Mouse (Mus musculus) C2C12 (cell line): ENCODE data around the gene Gm17359. TPM values are rescaled to one million over a fixed set of nuclear protein-coding genes. Genes with fewer than 3 reads are reported as not detected.

Experiments
- H3K27me3 ChIP-seq: one replicate; pipeline ENCODE4 v1.6.1; 2011; ENCODE audit not compliant: control insufficient read depth, insufficient read depth, insufficient read length
- H3K36me3 ChIP-seq: one replicate; pipeline ENCODE4 v1.6.1; 2011; ENCODE audit not compliant: control insufficient read depth, insufficient read depth
- H3K4me3 ChIP-seq: one replicate; pipeline ENCODE4 v1.5.1; 2011; ENCODE audit warnings: mild to moderate bottlenecking, control low read depth; ENCODE audit not compliant: poor library complexity, insufficient read depth, severe bottlenecking
- H3K79me2 ChIP-seq: one replicate; pipeline ENCODE4 v1.6.1; 2011; ENCODE audit not compliant: control insufficient read depth, insufficient read depth
- H3K79me3 ChIP-seq: one replicate; pipeline ENCODE4 v1.6.1; 2011; ENCODE audit warnings: low read depth, control low read depth
- H3ac ChIP-seq: one replicate; pipeline ENCODE3; 2011; ENCODE audit warnings: low read depth; ENCODE audit not compliant: control insufficient read depth, insufficient read length
- CEBPB ChIP-seq: IDR thresholded peaks from one replicate; pipeline ENCODE4 v1.6.1; 2011; ENCODE audit warnings: low read depth, mild to moderate bottlenecking, control low read depth, moderate library complexity
- CTCF ChIP-seq: IDR thresholded peaks from one replicate; pipeline ENCODE4 v1.5.1; 2011; ENCODE audit not compliant: control insufficient read depth, insufficient read depth, insufficient read length
- FOSL1 ChIP-seq: IDR thresholded peaks from one replicate; pipeline ENCODE4 v1.8.0; 2011; ENCODE audit warnings: mild to moderate bottlenecking, low read length; ENCODE audit not compliant: poor library complexity, insufficient read depth, severe bottlenecking
- MAX ChIP-seq: IDR thresholded peaks from one replicate; pipeline ENCODE4 v1.6.1; 2011; ENCODE audit warnings: mild to moderate bottlenecking, control low read depth
- MYOD1 ChIP-seq: IDR thresholded peaks from one replicate; pipeline ENCODE4 v1.6.1; 2011; ENCODE audit warnings: low read depth; ENCODE audit not compliant: control insufficient read depth, insufficient read length
- MYOG ChIP-seq: IDR thresholded peaks from one replicate; pipeline ENCODE4 v1.6.1; 2011; ENCODE audit not compliant: control insufficient read depth, insufficient read length; ENCODE audit errors: extremely low read depth
- USF1 ChIP-seq: IDR thresholded peaks from one replicate; pipeline ENCODE4 v1.6.1; 2011; ENCODE audit warnings: low read depth, mild to moderate bottlenecking, control low read depth, moderate library complexity
- polyA plus RNA-seq: library from polyadenylated mRNA; unstranded; fragments of >200 nt; fragmentation: generic; extraction: Trizol; gene quantifications from one replicate; pipeline ENCODE4 v1.2.1, GENCODE M21; 2012; ENCODE audit warnings: missing spikeins

Gm17359 gene
- polyA plus RNA-seq, 1 experiment = not detected

- Histone ChIP-seq H3K4me3 (no peak overlapping the region), H3K79me2 (no peaks in the 10 kb centered on the region), H3K36me3 (no peaks in the 10 kb centered on the region), H3ac (no peak overlapping the region), H3K27me3 (no peaks in the 10 kb centered on the region), H3K79me3 (no peaks in the 10 kb centered on the region)
- TF ChIP-seq USF1 (no peak), FOSL1 (no peak), CTCF (no peak), MYOD1 (no peak), MYOG (no peak), MAX (no peak), CEBPB (no peak)
Measured at GRCm38 (mm10) chr3:79366098-79366497, 29.6 kb downstream of the Gm17359 start.

- Histone ChIP-seq H3K79me2 (no peaks in the 10 kb centered on the region), H3K79me3 (no peaks in the 10 kb centered on the region), H3K27me3 (no peaks in the 10 kb centered on the region), H3K36me3 (no peaks in the 10 kb centered on the region), H3ac (no peak overlapping the region), H3K4me3 (no peak overlapping the region)
- TF ChIP-seq USF1 = no peak
- TF ChIP-seq FOSL1 = no peak
- no peak for TF ChIP-seq MYOD1
- no peak for TF ChIP-seq MYOG
- TF ChIP-seq CEBPB = no peak
- TF ChIP-seq CTCF = no peak
- TF ChIP-seq MAX = no peak
Measured at GRCm38 (mm10) chr3:79368306-79368705, 31.8 kb downstream of the Gm17359 start.

- no peak overlapping the region for H3ac ChIP-seq
- no peaks in the 10 kb centered on the region for H3K79me3 ChIP-seq
- no peaks in the 10 kb centered on the region for H3K36me3 ChIP-seq
- no peaks in the 10 kb centered on the region for H3K79me2 ChIP-seq
- TF ChIP-seq USF1 = no peak
- no peak for TF ChIP-seq MAX
- TF ChIP-seq MYOD1 = no peak
- TF ChIP-seq FOSL1 = no peak
- no peak for TF ChIP-seq CEBPB
- TF ChIP-seq CTCF = no peak
- no peak for TF ChIP-seq MYOG
- no peak overlapping the region for H3K4me3 ChIP-seq
- no peaks in the 10 kb centered on the region for H3K27me3 ChIP-seq
Measured at GRCm38 (mm10) chr3:79370385-79370929, 34.0 kb downstream of the Gm17359 start.

GRCm38 (mm10) chr3:79371506-79372195, 35.2 kb downstream of the Gm17359 start:
- H3ac ChIP-seq = no peak overlapping the region
- H3K79me2 ChIP-seq = no peaks in the 10 kb centered on the region
- no peak for TF ChIP-seq CTCF
- no peak for TF ChIP-seq MAX
- no peak for TF ChIP-seq MYOG
- TF ChIP-seq CEBPB = no peak
- no peaks in the 10 kb centered on the region for H3K79me3 ChIP-seq
- H3K4me3 ChIP-seq = no peak overlapping the region
- no peaks in the 10 kb centered on the region for H3K36me3 ChIP-seq
- no peaks in the 10 kb centered on the region for H3K27me3 ChIP-seq

- Histone ChIP-seq H3K36me3 (no peaks in the 10 kb centered on the region), H3K27me3 (no peaks in the 10 kb centered on the region), H3K79me3 (no peaks in the 10 kb centered on the region), H3K4me3 (no peak overlapping the region), H3ac (no peak overlapping the region), H3K79me2 (no peaks in the 10 kb centered on the region)
- TF ChIP-seq MYOG = no peak
Measured at GRCm38 (mm10) chr3:79373930-79374329, 37.5 kb downstream of the Gm17359 start.

DNA sequence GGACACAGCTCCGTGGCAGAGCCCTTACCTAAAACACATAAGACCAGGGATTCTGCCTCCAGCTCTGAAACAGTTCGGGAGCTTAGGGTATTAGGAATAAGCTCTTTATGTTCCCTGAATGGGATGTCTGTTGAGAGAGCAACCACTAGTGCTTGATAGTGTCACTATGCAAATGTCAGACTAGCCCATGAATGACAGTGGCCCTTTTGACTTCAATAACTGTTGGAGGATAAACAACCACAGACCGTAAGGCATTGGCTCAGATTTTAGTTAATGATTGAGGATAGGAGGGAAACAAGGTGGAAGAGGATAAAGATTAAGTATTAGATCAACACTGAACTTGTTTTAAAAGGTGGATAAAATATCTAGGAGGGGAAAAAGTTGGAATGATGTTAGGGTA, 41.6 kb downstream of the Gm17359 start:
- TF ChIP-seq FOSL1 (no peak), MYOD1 (no peak), MYOG (no peak), CEBPB (no peak), MAX (no peak), CTCF (no peak), USF1 (no peak)
- Histone ChIP-seq H3K4me3 (no peak overlapping the region), H3K27me3 (no peaks in the 10 kb centered on the region)

More for the DNA sequence above, 41.6 kb downstream of the Gm17359 start:
- no peak overlapping the region for H3ac ChIP-seq
- H3K79me3 ChIP-seq = no peaks in the 10 kb centered on the region
- H3K36me3 ChIP-seq = no peaks in the 10 kb centered on the region
- no peaks in the 10 kb centered on the region for H3K79me2 ChIP-seq
